In the genomic region with DNA sequence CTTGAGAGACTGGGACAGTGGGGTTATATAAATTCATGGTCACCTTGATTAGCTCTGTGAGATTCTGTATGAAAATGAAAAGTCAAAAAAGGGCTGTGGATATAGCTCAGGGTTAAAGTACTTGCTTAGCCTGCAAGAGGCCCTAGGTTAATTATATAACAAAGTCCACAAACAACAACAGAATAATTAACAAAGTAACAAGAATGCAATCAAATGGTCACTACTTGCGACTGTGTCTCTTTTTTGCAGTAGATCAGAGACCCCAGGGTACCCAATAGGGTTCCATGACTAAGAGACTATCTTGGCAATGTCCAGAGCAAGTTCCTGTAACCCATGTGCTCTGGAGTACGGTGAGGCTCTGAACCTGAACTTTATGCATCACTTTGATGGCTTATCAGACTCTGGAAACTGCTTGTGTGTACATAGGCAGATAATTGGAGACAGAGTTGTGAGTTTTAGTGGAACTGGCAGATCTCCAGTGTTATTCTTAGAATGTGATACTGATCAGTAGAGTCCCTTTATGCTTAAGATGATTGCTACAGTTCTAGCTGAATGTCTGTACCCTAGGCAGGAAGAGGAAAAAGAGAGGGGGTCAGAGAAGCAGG, we compare ENCODE assay signal across 1 mouse cellular context.
TF ChIP-seq lines count a peak whose summit lies in the region.

No protein-coding gene starts in this region.

TF ChIP-seq in MEL, 35 proteins besides CTCF, POLR2A, EP300 and RAD21:
- TF ChIP-seq SIN3A (IDR thresholded peaks at IDR 0.05; ENCODE audit: low read length) (peak; percentile 43), USF1 (IDR thresholded peaks at IDR 0.05; ENCODE audit: low read depth, low read length) (no peak), ETS1 (IDR thresholded peaks at IDR 0.05; ENCODE audit: low read depth, low read length) (peak; percentile 84), TCF12 (IDR thresholded peaks at IDR 0.05; ENCODE audit: low read depth, low read length) (peak; percentile 79), NRF1 (IDR thresholded peaks at IDR 0.05; ENCODE audit: insufficient read depth, low read depth, low read length, poor library complexity, severe bottlenecking) (no peak), GATA1 (IDR thresholded peaks at IDR 0.05; ENCODE audit: low read depth, low read length) (peak; percentile 85), MEF2A (IDR thresholded peaks at IDR 0.05; ENCODE audit: extremely low read depth, insufficient replicate concordance, low read depth, low read length, poor library complexity, severe bottlenecking) (peak; percentile 86; the same call in 1 of the 2 replicates), MYC (IDR thresholded peaks at IDR 0.05; ENCODE audit: low read depth, low read length) (peak; percentile 73; the same call in 1 of the 2 replicates), ZNF384 (IDR thresholded peaks at IDR 0.05; ENCODE audit: low read depth, low read length) (no peak), BHLHE40 (IDR thresholded peaks at IDR 0.05; ENCODE audit: borderline replicate concordance, low read depth, low read length) (peak; percentile 35; the same call in 1 of the 2 replicates), RCOR1 (IDR thresholded peaks at IDR 0.05; ENCODE audit: low read depth, low read length) (0 out of 2 replicates have a peak, but pooled peaks have one; percentile 28), MAX (IDR thresholded peaks at IDR 0.05; ENCODE audit: low read length) (peak; percentile 69)
